Mouse (Mus musculus) regulatory T cell (primary cell): ENCODE measurements at regions not wholly inside any gene's neighbourhood (a gene's known extent, or its start where the extent isn't known, plus 50 kb on each side); places are given as distances from the start of the nearest gene placed in this dataset.
"Not testable (repeated sequence)": the region's sequence is repeated elsewhere in the genome, so short reads cannot be mapped to it uniquely, and the experiment has no call there.

Experiments used
- in situ Hi-C: fragments of 300-600 bp; cut with MboI, MseI; formaldehyde crosslinking; loops from one replicate; pipeline ENCODE4 v1.15.1; 2025; ENCODE audit warnings: high pct_unique_total_duplicates

DNA sequence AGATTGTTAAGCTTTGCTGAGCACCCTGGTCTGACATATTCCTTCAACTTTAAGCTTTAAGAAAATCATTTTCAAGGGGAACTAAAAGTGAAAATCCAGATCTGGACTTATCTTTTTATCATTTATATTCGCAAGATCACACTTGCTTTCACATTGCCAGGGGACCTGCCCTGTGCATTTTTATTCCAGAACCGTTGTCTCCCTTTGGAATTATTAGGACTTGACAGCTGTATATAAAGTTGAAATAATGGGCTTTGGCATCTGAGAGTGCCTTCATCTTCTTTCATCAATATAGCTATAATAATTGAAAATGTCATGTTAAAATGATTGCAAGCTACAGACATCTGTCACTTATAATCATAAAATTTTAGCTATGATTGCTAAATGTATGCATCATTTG, 276.8 kb upstream of the Olfm3 start:
- in situ Hi-C loops = no loop called here

DNA sequence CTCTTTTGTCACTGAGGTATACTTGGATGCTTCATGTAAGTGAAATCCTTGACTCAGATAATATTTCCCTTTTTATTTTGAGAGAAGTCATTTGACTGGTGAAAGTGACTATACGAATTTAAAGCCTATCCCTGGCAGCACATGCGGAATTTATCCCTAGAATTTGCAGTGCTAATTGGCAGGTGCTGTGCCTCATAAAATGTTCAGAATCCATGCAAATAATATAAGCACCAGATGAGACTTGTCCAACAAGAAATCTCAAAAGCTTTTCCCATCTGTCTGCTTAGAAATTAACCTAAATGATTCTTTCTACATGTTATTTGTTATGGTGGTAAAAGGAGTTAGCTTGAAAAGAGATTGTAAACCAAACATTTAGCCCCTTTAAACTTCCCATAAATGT, 268.5 kb upstream of the Olfm3 start:
- in situ Hi-C loops = no loop called here

DNA sequence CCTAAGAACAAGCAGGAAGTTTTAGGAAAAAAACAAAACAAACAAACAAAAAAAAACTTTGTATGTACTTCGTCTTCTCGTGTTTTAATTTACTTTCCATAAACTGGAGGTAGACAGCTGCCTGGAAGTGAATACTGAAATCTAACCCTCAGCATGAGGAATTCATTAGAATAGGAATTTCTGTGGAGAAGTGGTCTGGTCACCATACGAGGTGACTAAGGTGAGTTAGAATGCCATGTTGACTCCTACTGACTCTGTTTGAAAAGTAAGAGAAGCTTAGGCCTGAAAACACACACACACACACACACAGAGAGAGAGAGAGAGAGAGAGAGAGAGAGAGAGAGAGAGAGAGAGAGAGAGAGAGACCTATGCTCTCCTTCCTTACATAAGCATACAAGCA, 255.9 kb upstream of the Olfm3 start:
- in situ Hi-C loops = no loop called here

DNA sequence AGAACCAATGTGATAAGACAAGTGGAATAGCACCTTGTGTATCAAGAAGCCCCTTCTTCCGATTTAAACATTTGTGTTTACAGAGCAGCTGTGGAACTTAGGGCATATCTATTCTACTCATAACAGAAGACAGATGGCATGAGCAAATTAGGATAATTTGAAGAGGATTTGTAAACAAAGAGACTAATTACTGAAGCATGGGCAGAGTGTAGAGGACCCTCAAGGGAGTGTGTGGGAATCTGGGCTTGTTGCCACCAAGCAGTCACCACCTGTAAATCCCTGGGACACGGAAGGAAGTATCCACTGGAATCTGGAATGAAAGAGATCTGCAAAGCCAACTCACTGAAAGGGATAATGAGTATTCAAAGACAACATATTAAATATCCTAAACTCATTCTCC, 205.9 kb upstream of the Olfm3 start:
- in situ Hi-C loops = no loop called here

DNA sequence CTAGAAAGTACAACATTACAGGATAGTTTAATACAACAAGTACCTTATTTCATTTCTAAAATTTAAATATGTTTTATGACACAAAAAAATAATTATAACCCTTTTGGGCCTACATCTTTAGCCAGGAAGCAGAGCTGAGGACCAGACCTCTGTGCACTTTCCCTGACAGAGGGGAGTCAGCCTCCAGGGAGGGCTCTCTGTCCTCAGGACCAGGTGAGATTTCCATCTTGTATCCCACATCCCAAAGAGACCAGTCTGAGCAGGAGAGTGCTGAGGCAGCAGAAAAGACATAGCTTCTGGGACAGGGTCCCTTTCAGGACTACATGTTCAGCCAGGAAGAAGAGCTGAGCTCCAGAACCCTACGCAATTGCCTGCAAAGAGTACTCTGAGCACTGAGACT, 178.7 kb upstream of the Olfm3 start:
- in situ Hi-C loops = no loop called here

DNA sequence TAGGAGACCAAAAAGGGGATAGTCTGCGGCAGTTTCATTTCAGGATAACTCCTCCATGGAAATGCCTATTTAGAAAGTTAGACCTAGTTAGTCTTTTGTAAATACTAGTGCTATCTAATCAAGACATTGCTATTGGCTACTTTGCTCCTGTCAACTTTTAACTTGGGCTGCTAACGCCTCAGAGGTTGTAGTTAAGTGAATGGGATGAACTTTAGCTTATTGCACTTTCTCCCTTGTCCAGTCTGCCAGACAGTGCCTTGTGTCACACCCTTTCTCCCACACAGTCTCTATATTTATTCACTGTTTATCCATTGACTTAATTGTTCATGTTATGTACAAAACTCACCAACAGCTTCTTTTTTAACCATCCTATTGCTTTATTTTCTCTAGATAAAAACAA, 167.5 kb upstream of the Olfm3 start:
- in situ Hi-C loops = no loop called here

DNA sequence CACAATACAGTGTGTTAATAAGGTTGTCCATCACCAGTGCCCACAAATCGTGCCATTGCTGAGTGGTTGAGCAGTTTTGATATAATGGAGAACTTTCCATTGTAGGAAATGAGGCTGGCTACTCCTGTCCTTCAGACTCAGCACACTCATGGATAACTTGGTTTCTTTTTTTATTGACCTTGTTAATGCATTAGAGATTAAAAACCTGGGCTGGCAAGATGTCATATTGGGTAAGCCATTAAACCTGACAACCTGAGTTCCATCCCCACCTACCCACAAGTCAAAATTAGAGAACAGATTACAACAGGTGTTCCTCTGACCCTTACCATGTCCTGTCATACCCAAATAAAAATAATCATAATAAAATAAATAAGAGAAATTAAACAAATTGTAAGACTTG, 159.7 kb upstream of the Olfm3 start:
- in situ Hi-C loops = no loop called here

DNA sequence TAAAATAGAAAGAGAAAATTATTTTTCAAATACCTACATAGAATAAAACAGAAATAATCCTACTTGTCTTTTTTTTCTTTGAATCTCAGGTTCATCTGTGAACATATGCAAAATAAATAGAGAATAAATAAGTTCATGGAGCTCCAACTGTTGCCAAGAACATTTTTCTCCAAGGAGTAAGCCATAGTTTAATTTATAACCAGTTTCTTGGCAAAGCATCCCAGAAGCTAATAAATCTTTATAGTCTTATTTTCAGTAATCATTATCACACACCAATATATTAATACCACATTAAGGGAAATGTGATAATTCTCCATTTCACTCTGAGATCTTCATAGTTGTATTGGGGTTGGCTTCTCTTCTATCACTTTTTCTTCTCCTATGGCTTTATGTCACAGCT, 158.7 kb upstream of the Olfm3 start:
- in situ Hi-C loops = no loop called here

DNA sequence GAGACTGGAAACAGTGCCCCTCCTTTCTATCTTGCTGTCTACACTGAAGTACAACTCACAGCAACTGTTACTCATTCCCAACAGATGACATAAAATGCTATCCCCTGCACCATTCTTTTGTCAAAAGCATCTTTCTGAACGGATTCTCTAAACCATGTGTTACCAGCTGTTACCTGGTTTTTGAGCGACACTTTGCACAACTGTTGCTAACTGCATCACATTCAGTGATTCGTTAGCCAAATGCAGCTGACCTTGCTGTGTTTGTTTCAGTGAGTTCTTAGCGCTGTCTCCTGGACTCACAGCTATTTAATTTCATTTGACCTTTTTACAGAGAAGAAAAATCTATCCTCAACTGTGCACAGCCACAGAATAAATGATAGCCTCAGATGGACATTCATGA, 146.6 kb upstream of the Olfm3 start:
- in situ Hi-C loops = no loop called here

DNA sequence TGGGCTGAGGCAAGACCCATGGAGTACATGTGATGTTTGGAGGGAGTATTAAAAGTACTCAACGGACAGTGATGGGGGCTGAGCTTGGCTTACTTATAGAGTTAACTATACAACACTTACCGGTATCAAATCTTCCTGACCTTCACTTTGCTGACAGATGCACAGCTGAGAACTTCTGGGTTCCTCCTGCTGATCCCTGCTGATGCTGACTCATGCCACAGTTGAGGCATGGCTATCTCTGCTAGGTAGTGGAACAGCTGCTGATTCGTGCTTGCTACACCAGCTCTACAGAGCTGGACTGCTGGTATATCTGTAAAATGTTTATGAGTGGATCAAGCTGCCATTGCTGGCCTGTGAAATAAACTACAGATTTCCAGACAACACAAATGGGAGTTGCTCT, 145.3 kb upstream of the Olfm3 start:
- in situ Hi-C loops = no loop called here

DNA sequence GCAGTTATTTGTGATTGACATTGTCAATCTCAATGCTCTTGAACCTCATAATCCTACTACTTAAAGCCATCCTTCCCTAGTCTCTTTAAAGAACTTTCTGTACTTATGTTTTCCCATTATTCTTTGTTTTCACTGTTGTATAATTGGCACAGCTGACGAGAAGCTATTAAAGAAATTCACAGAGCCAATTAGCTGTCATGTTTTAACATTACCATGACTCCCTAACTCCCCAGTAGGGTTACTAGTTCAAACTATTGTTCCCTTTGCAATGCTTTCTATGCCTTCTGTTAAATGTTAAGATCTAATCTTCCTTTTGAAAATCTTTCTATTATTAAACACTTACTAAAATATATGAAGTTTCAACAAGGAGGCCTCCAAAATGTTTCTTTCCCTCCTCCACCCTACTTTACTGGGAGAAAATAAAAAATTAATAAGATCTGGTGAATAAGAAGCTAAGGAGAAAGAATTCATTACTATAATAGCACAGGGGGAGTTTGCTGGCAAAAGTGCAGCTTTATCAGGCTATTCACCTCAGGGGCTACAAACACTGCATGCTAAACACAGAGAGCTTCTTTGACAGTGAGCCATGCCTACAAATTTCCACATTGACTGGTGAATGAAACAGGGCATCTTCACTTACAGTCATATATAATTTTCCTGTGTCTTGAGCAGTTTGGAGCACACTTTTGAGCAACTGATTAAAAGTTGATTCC, 144.4 kb upstream of the Olfm3 start:
- in situ Hi-C loops = no loop called here

DNA sequence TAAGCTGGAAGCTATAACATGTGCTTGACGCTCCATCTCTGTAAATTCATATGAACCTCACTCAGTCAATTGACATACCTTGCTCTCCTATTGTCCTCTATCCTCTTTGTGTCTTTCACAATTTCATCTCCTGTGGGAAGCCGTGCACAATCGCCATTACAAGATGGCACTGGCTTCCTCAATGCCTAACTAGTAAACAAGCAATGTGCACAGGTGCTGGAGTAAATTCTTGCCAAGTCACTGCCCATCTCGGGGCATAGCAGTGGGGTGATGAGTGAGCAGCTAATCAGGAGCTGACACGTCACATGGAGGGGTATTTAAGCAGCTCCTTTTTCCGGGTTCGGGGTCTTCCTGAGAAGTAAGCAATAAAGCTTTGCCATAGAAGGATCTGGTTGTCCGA, 141.5 kb upstream of the Olfm3 start:
- in situ Hi-C loops = not testable (repeated sequence)

DNA sequence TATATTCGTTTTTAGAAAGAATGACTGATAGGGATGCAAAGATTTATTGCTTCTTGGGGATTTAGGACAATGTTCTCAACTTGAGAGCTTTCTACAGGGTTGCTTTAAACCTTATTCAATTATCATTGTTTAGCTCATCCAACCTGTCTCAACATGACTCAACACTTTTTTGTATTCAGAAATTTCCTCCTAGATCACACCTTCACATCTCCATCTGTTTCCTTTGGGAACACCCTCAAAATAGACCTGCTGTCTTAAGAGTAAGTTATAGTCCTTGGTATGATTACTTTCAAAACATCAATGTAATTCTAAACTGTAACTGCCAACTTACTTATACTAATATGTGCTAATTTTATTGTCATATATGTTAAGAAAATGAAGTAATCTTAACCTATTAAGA, 114.8 kb upstream of the Olfm3 start:
- in situ Hi-C loops = no loop called here

DNA sequence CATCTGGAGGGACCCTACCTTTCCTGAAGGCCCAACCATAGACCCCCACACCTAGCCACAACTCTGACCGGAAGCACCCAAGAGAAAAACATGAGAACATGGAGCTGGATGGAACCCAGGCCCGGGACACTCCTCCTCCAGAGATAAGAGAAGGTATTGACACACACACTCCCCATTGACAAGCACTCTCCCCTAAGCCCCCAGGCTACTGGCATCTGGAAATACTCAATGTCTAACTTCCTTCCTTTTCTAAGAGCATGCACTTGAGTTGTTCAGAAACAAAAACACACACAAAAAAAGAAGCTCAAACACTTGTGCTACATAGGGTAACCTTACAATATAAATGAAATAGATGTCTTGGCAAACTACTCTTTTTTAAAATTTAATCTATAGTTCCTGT, 113.9 kb upstream of the Olfm3 start:
- in situ Hi-C loops = loop anchor here (10.0 kb wide), 1 partner anchor 585 kb away; no protein-coding TSS in a partner anchor

DNA sequence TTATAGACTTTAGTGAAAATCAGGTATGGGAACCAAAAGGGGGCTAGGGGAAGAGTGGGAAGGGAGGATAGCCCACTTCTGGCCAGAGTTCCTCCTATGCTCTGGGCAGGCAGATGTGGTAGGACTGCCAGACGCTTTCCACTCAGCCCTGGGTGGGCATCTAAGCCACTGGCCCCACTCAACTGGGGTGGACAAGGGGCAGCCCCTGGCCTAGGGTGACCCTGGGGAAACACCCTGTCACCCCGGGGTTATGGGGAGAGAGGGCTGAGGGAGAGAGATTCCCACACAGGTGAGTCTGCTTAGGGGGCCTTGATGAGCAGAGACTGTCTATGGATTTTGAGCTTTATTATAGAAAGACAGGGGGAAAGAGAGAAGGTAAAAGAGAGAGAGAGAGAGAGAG, 70.8 kb upstream of the Olfm3 start:
- in situ Hi-C loops = no loop called here
